Mouse (Mus musculus) activated CD4-positive, CD25-positive, alpha-beta regulatory T cell, adult 4 months (primary cell): ENCODE measurements around the gene Tapt1. TPM values are rescaled to one million over a fixed set of nuclear protein-coding genes. Genes with fewer than 3 reads are reported as not detected.

ENCODE experiments used
- polyA plus RNA-seq, 2 experiments: library from polyadenylated mRNA; unstranded; fragments of 100-300 nt; shearing (Covaris generic); gene quantifications; one replicate each; pipeline ENCODE4 v1.2.1; 2017

Gene Tapt1
- polyA plus RNA-seq, 2 experiments from 2014 or later: 15.1 to 15.2 TPM

Other genes with a start within 250 kb of the Tapt1 start
- gene Fgfbp1, start 244.8 kb downstream of the Tapt1 start, polyA plus RNA-seq: not detected
- 1 to 10 TPM in 1 of 2 experiments, not detected in 1; 1.3 TPM for gene Prom1, start 124.6 kb downstream of the Tapt1 start, polyA plus RNA-seq